Mouse (Mus musculus) left cerebral cortex, postnatal 10 days (tissue): ENCODE data around the gene Hist2h2aa2. TPM values are rescaled to one million over a fixed set of nuclear protein-coding genes. Genes with fewer than 3 reads are reported as not detected.
A peak's percentile ranks its signal among the peaks of the same experiment; 100 is the strongest.
"Not testable (repeated sequence)": the region's sequence is repeated elsewhere in the genome, so short reads cannot be mapped to it uniquely, and the experiment has no call there.

Experiments used
- DNase-seq, 2 experiments: peaks; one replicate each; pipeline ENCODE4 v3.0.0; 2021 to 2022; ENCODE audit warnings: low spot score in 2 of 2, mixed read lengths in 1 of 2; ENCODE audit errors: extremely low spot score in 1 of 2
- intact Hi-C: fragments of 180-260 bp; cut with DNase I; formaldehyde crosslinking; loops from one replicate; pipeline ENCODE4 v1.15.1; 2025
- total RNA-seq, 2 experiments: library from RNA; stranded (reverse); gene quantifications; 2 replicates each; pipeline ENCODE4 v1.2.3; 2021

Hist2h2aa2 gene
- total RNA-seq: 100 to 1,000 TPM; 281 to 297 TPM

- DNase-seq: peak; percentile 96
- intact Hi-C loops: not testable (repeated sequence)
These were observed at the start of gene Hist2h2aa2 for GRCm38 (mm10) chr3:96239949-96240798. TSS of gene Hist2h2aa2 (minus strand) at chr3:96240276.

- DNase-seq: no peak
- intact Hi-C loops: no loop called here
These were observed 49.1 kb upstream of the Hist2h2aa2 start for GRCm38 (mm10) chr3:96289201-96289600.

- intact Hi-C loops, DNase-seq: not testable (repeated sequence)
These were observed 47.3 kb upstream of the Hist2h2aa2 start for GRCm38 (mm10) chr3:96287334-96287733.

- intact Hi-C loops: loop anchor here (5.0 kb wide), 2 partner anchors 158 to 218 kb away; no protein-coding TSS in a partner anchor
- DNase-seq: peak in 1 of 2 experiments; percentile 46
These were observed 44.4 kb upstream of the Hist2h2aa2 start for GRCm38 (mm10) chr3:96284457-96284856.

- intact Hi-C loops: loop anchor here (5.0 kb wide), 2 partner anchors 162 to 222 kb away; no protein-coding TSS in a partner anchor
- DNase-seq: no peak
These were observed 40.6 kb upstream of the Hist2h2aa2 start for GRCm38 (mm10) chr3:96280660-96281059.

GRCm38 (mm10) chr3:96277800-96278624 is 37.9 kb upstream of the Hist2h2aa2 start:
- intact Hi-C loops: no loop called here
- peak; percentile 93 to 95 for DNase-seq

- DNase-seq: peak in 1 of 2 experiments; percentile 60
- intact Hi-C loops: no loop called here
These were observed 37.3 kb upstream of the Hist2h2aa2 start for GRCm38 (mm10) chr3:96277428-96277799.

GRCm38 (mm10) chr3:96273591-96274465 is 33.8 kb upstream of the Hist2h2aa2 start:
- intact Hi-C loops: no loop called here

GRCm38 (mm10) chr3:96269511-96270474 is 29.7 kb upstream of the Hist2h2aa2 start, which contains the start of gene Hist2h2bb:
TSS of gene Hist2h2bb (plus strand) at chr3:96269752.
- intact Hi-C loops: no loop called here
- DNase-seq: peak; percentile 93 to 95

More at GRCm38 (mm10) chr3:96273591-96274465, 33.8 kb upstream of the Hist2h2aa2 start:
- DNase-seq: no peak

GRCm38 (mm10) chr3:96268776-96269378 is 28.8 kb upstream of the Hist2h2aa2 start:
- DNase-seq, intact Hi-C loops: not testable (repeated sequence)

GRCm38 (mm10) chr3:96268051-96268775 is 28.1 kb upstream of the Hist2h2aa2 start, which contains the start of gene Hist2h3b:
TSS of gene Hist2h3b (plus strand) at chr3:96268654.
- peak; percentile 78 to 86 for DNase-seq
- intact Hi-C loops: no loop called here

GRCm38 (mm10) chr3:96267541-96267940 is 27.5 kb upstream of the Hist2h2aa2 start:
- intact Hi-C loops: no loop called here
- no peak for DNase-seq

GRCm38 (mm10) chr3:96266132-96266710 is 26.1 kb upstream of the Hist2h2aa2 start:
- intact Hi-C loops: no loop called here
- DNase-seq: no peak

GRCm38 (mm10) chr3:96264404-96264949 is 24.4 kb upstream of the Hist2h2aa2 start:
- intact Hi-C loops: no loop called here
- DNase-seq: no peak

GRCm38 (mm10) chr3:96263558-96264403 is 23.7 kb upstream of the Hist2h2aa2 start:
- intact Hi-C loops: no loop called here
- peak in 1 of 2 experiments; percentile 45 for DNase-seq
